Mouse (Mus musculus): ENCODE results near the gene Mapk1ip1l. TPM values are rescaled to one million over a fixed set of nuclear protein-coding genes. Genes with fewer than 3 reads are reported as not detected.

The Mapk1ip1l gene
- polyA plus RNA-seq, 1 experiment, result 34.0 TPM

DNA sequence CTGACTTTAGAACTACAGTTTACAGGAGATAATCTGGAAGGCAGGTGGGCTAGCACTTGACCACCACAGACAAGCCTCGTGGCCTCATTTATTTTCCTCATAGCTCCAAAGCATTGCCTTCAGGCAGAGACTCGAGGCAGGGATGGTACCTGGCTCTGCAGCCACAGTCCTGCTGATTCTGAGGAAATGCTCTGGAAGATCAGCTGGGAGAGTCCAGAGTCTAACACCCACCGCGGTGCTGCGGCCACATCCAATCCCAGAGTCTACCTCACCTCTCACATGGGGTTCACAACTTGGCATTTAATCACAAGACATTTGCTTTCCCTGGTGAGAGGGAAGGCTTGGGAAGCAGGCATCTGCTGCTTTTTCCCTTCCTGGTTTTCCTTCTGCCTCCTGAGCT, 56.9 kb downstream of the Mapk1ip1l start:
- Histone ChIP-seq H3K27me3 (replicated peaks; ENCODE audit: control insufficient read depth, insufficient read depth, low read length) (no peaks in the 10 kb centered on the region), H3K36me3 (ENCODE audit: control insufficient read depth, insufficient read depth, low read length) (no peaks in the 10 kb centered on the region), H3K4me3 (ENCODE audit: insufficient read depth, low read depth, low read length) (no peak overlapping the region), H3K4me1 (ENCODE audit: control insufficient read depth, insufficient read depth, low read length) (no peaks in the 10 kb centered on the region), H3K27ac (ENCODE audit: insufficient read depth, low read depth, low read length) (no peak overlapping the region)
- no peak for DNase-seq
- TF ChIP-seq CTCF (conservative IDR thresholded peaks at IDR 0.05; ENCODE audit: insufficient read depth, insufficient read length, low read depth, low read length), result no peak
- TF ChIP-seq POLR2A (IDR thresholded peaks at IDR 0.05; ENCODE audit: low read depth, low read length), result no peak
- 52% methylated on average over 5 of the region's 5 CpGs for WGBS

DNA sequence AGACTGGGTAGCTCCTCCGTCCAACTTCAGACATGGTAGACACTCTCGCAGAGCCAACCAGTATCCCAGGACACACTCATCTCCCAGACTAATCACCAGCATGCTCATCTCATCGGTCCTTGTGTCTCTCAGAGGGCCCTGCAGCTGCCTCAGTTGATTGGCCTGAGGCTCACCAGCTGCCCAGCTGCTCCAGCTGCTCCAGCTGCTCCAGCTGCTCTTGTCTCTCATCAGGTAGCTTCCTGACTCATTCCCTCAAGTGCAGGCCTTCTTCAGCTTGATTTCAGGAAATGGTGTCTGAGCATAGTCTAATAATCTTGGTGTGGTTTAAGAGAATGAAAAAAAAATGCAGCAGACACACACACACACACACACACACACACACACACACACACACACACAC, 58.6 kb downstream of the Mapk1ip1l start:
- DNase-seq, result no peak
- no peaks in the 10 kb centered on the region for H3K4me1 ChIP-seq (ENCODE audit: control insufficient read depth, insufficient read depth, low read length)
- no peak overlapping the region for H3K4me3 ChIP-seq (ENCODE audit: insufficient read depth, low read depth, low read length)
- no peak for TF ChIP-seq CTCF (conservative IDR thresholded peaks at IDR 0.05; ENCODE audit: insufficient read depth, insufficient read length, low read depth, low read length)
- no peak for TF ChIP-seq POLR2A (IDR thresholded peaks at IDR 0.05; ENCODE audit: low read depth, low read length)
- H3K36me3 ChIP-seq (ENCODE audit: control insufficient read depth, insufficient read depth, low read length), result no peaks in the 10 kb centered on the region
- WGBS, result 85% methylated on average over 3 of the region's 3 CpGs
- H3K27ac ChIP-seq (ENCODE audit: insufficient read depth, low read depth, low read length), result no peak overlapping the region
- no peaks in the 10 kb centered on the region for H3K27me3 ChIP-seq (replicated peaks; ENCODE audit: control insufficient read depth, insufficient read depth, low read length)

GRCm38 (mm10) chr14:47359610-47360009, 61.5 kb downstream of the Mapk1ip1l start:
- no peak for DNase-seq
- no peaks in the 10 kb centered on the region for H3K27me3 ChIP-seq (replicated peaks; ENCODE audit: control insufficient read depth, insufficient read depth, low read length)
- TF ChIP-seq POLR2A (IDR thresholded peaks at IDR 0.05; ENCODE audit: low read depth, low read length) (no peak), CTCF (conservative IDR thresholded peaks at IDR 0.05; ENCODE audit: insufficient read depth, insufficient read length, low read depth, low read length) (no peak)
- no peak overlapping the region for H3K27ac ChIP-seq (ENCODE audit: insufficient read depth, low read depth, low read length)
- no peaks in the 10 kb centered on the region for H3K36me3 ChIP-seq (ENCODE audit: control insufficient read depth, insufficient read depth, low read length)
- 67% methylated on average over 3 of the region's 3 CpGs for WGBS
- H3K4me3 ChIP-seq (ENCODE audit: insufficient read depth, low read depth, low read length), result no peak overlapping the region
- H3K4me1 ChIP-seq (ENCODE audit: control insufficient read depth, insufficient read depth, low read length), result no peaks in the 10 kb centered on the region

DNA sequence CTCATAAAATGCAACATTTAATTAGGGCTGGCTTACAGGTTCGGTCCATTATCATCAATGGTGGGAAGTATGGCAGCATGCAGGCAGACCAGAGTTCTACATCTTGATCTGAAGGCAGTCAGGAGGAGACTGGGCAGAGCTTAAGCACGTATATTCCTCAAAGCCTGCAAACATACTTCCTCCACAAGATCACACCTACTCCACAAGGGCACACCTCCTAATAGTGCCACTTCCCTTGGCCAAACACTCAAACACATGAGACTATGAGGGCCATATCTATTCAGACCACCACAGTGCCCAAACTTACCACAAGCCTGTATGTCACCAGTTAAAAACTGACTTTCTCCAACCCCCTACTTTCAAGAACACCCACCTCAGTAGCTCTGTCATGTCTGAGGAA, 63.4 kb downstream of the Mapk1ip1l start:
- H3K27ac ChIP-seq (ENCODE audit: insufficient read depth, low read depth, low read length), result no peak overlapping the region
- H3K4me1 ChIP-seq (ENCODE audit: control insufficient read depth, insufficient read depth, low read length), result no peaks in the 10 kb centered on the region; the same call in 1 of the 2 replicates
- no peak overlapping the region for H3K4me3 ChIP-seq (ENCODE audit: insufficient read depth, low read depth, low read length)
- no peaks in the 10 kb centered on the region for H3K36me3 ChIP-seq (ENCODE audit: control insufficient read depth, insufficient read depth, low read length)
- TF ChIP-seq POLR2A (IDR thresholded peaks at IDR 0.05; ENCODE audit: low read depth, low read length) (no peak), CTCF (conservative IDR thresholded peaks at IDR 0.05; ENCODE audit: insufficient read depth, insufficient read length, low read depth, low read length) (no peak)
- DNase-seq, result no peak
- 94% methylated on average over 2 of the region's 2 CpGs for WGBS
- H3K27me3 ChIP-seq (replicated peaks; ENCODE audit: control insufficient read depth, insufficient read depth, low read length), result no peaks in the 10 kb centered on the region

DNA sequence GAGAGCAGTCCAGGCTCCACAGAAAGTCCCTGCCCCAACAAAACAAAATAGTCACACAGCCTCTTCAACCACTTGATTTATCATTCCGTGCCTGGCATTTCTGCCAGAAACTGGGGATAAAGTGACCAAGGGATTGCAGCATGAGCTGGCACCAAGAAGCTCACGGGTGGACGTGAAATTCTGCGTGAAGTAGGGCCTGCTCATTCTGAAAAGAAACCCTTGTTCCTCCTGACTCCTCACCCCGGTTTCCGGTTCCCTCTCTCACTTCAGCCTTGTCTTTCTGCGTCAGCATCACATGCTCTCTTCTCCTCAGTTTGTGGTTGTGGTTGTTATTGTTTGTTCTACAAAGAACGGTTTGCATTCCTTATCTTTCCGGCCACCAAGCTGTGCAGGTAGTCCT, 63.8 kb downstream of the Mapk1ip1l start:
- Histone ChIP-seq H3K27me3 (replicated peaks; ENCODE audit: control insufficient read depth, insufficient read depth, low read length) (no peaks in the 10 kb centered on the region), H3K36me3 (ENCODE audit: control insufficient read depth, insufficient read depth, low read length) (no peaks in the 10 kb centered on the region), H3K4me3 (ENCODE audit: insufficient read depth, low read depth, low read length) (no peak overlapping the region), H3K27ac (ENCODE audit: insufficient read depth, low read depth, low read length) (no peak overlapping the region), H3K4me1 (ENCODE audit: control insufficient read depth, insufficient read depth, low read length) (no peaks in the 10 kb centered on the region; the same call in 1 of the 2 replicates)
- TF ChIP-seq CTCF (conservative IDR thresholded peaks at IDR 0.05; ENCODE audit: insufficient read depth, insufficient read length, low read depth, low read length), result no peak
- TF ChIP-seq POLR2A (IDR thresholded peaks at IDR 0.05; ENCODE audit: low read depth, low read length), result no peak
- 81% methylated on average over 9 of the region's 9 CpGs for WGBS
- no peak for DNase-seq

- Histone ChIP-seq H3K27me3 (replicated peaks; ENCODE audit: control insufficient read depth, insufficient read depth, low read length) (no peaks in the 10 kb centered on the region), H3K4me1 (ENCODE audit: control insufficient read depth, insufficient read depth, low read length) (no peaks in the 10 kb centered on the region; the same call in 1 of the 2 replicates), H3K27ac (ENCODE audit: insufficient read depth, low read depth, low read length) (no peak overlapping the region), H3K36me3 (ENCODE audit: control insufficient read depth, insufficient read depth, low read length) (no peaks in the 10 kb centered on the region), H3K4me3 (ENCODE audit: insufficient read depth, low read depth, low read length) (no peak overlapping the region)
- no peak for DNase-seq
- 39% methylated on average over 21 of the region's 21 CpGs for WGBS
- TF ChIP-seq POLR2A (IDR thresholded peaks at IDR 0.05; ENCODE audit: low read depth, low read length), result no peak
- no peak for TF ChIP-seq CTCF (conservative IDR thresholded peaks at IDR 0.05; ENCODE audit: insufficient read depth, insufficient read length, low read depth, low read length)
Observed at GRCm38 (mm10) chr14:47364742-47365449, 66.8 kb downstream of the Mapk1ip1l start.

- no peak for TF ChIP-seq POLR2A (IDR thresholded peaks at IDR 0.05; ENCODE audit: low read depth, low read length)
- no peak for TF ChIP-seq CTCF (conservative IDR thresholded peaks at IDR 0.05; ENCODE audit: insufficient read depth, insufficient read length, low read depth, low read length)
- Histone ChIP-seq H3K4me3 (ENCODE audit: insufficient read depth, low read depth, low read length) (no peak overlapping the region), H3K36me3 (ENCODE audit: control insufficient read depth, insufficient read depth, low read length) (no peaks in the 10 kb centered on the region), H3K27ac (ENCODE audit: insufficient read depth, low read depth, low read length) (peak overlapping the region; percentile 27; the same call in 1 of the 2 replicates), H3K4me1 (ENCODE audit: control insufficient read depth, insufficient read depth, low read length) (peaks cover 3% of the 10 kb centered on the region; the same call in 1 of the 2 replicates), H3K27me3 (replicated peaks; ENCODE audit: control insufficient read depth, insufficient read depth, low read length) (no peaks in the 10 kb centered on the region)
- DNase-seq, result peak; percentile 35
- 46% methylated on average over 7 of the region's 7 CpGs for WGBS
Observed at GRCm38 (mm10) chr14:47366881-47367321, 68.8 kb downstream of the Mapk1ip1l start.
